Mouse (Mus musculus): Measurements from ENCODE around the gene Slc38a4. TPM values are rescaled to one million over a fixed set of nuclear protein-coding genes. Genes with fewer than 3 reads are reported as not detected.

The Slc38a4 gene
- polyA plus RNA-seq, 1 experiment, result 0.66 TPM

DNA sequence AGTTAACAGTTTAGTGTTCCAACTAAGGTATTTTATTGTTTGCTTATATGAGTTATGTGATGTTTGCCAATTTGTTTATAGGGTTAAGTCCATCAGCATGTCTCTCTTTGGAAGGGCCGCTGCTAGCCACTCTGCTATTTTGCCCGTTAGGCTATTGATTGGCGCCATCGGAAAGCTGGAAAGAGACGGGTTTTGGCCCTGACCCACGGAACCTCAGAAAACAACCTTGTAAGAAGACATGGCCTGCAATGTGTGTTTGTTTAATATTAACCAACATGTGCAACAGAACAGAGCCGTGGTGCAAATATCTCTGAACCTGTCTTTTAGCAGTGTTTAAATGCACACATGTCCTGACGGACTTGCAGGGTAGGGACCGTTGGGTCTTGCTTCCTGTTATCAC is 14.6 kb downstream of the Slc38a4 start:
- Histone ChIP-seq H3K4me1 (ENCODE audit: control insufficient read depth, insufficient read depth, low read length) (no peaks in the 10 kb centered on the region), H3K27ac (ENCODE audit: insufficient read depth, low read depth, low read length) (no peak overlapping the region), H3K4me3 (ENCODE audit: insufficient read depth, low read length) (no peak overlapping the region)
- TF ChIP-seq POLR2A (IDR thresholded peaks at IDR 0.05; ENCODE audit: borderline replicate concordance, low read depth, low read length) (no peak), CTCF (IDR thresholded peaks at IDR 0.05; ENCODE audit: low read depth, low read length) (no peak)

DNA sequence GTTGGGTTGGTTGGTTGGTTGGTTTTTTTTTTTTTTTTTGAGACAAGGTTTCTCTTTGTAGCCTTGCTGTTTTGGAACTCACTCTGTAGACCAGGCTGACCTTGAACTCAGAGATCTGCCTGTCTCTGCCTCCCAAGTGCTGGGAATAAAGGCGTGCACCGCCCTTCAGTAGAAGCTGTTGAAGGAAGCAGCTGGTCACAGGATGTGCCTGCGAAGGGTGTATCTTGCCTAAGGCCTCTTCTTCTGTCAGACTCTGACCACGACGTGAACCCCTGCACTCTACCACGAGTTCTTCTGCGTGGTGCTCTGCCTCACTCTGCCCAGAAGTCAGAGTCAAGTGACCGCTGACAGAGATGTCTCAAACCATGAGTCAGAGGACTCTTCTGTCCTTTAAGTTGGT is 18.0 kb downstream of the Slc38a4 start:
- H3K4me1 ChIP-seq (ENCODE audit: control insufficient read depth, insufficient read depth, low read length), result no peaks in the 10 kb centered on the region
- TF ChIP-seq CTCF (IDR thresholded peaks at IDR 0.05; ENCODE audit: low read depth, low read length) (no peak), POLR2A (IDR thresholded peaks at IDR 0.05; ENCODE audit: borderline replicate concordance, low read depth, low read length) (no peak)
- no peak overlapping the region for H3K4me3 ChIP-seq (ENCODE audit: insufficient read depth, low read length)
- no peak overlapping the region for H3K27ac ChIP-seq (ENCODE audit: insufficient read depth, low read depth, low read length)

DNA sequence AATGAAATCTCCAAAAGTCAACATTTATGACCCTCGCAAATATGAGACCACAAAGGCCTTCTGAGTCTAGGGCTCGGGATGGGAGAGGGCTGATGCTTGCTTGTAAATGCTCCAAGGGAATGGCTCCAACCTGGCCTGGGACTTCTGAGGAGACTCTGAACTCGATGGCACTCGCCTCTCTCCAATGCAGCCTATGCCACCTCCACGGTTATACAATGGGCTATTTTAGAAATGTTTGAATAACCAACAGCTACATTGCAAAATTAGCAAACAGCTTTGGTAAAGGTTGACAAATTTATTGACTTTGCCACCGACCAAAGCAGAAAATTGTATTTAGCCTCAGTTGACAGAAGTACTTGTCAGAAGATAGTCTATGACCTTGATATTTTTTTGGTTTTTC is 19.9 kb downstream of the Slc38a4 start:
- Histone ChIP-seq H3K4me1 (ENCODE audit: control insufficient read depth, insufficient read depth, low read length) (no peaks in the 10 kb centered on the region), H3K27ac (ENCODE audit: insufficient read depth, low read depth, low read length) (no peak overlapping the region), H3K4me3 (ENCODE audit: insufficient read depth, low read length) (no peak overlapping the region)
- TF ChIP-seq CTCF (IDR thresholded peaks at IDR 0.05; ENCODE audit: low read depth, low read length) (no peak), POLR2A (IDR thresholded peaks at IDR 0.05; ENCODE audit: borderline replicate concordance, low read depth, low read length) (no peak)

DNA sequence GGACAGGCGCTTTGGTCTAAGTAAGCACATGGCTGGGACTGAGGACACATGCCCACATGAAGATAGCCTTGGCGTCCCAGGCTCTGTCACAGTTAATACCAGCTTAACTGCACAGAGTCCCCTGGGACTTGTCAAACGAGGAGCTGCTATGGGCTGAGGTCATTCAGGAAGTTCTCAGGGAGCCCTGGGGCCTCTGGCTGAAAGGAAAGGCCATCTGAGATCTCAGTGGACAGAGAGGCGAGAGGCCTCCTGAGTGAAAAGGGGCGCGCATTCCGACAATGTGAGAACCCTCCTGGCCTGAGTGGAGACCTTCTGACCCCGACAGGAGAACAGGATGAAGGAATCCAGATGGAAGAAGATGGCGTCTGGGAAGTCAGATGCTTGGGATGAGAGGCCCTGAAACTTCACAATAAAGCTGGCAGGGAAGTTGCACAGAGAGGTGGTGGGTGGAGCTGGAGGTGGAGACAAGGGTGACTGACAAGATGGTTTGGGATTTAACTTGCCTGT is 22.2 kb downstream of the Slc38a4 start:
- Histone ChIP-seq H3K4me3 (ENCODE audit: insufficient read depth, low read length) (no peak overlapping the region), H3K4me1 (ENCODE audit: control insufficient read depth, insufficient read depth, low read length) (no peaks in the 10 kb centered on the region), H3K27ac (ENCODE audit: insufficient read depth, low read depth, low read length) (no peak overlapping the region)
- TF ChIP-seq CTCF (IDR thresholded peaks at IDR 0.05; ENCODE audit: low read depth, low read length) (no peak), POLR2A (IDR thresholded peaks at IDR 0.05; ENCODE audit: borderline replicate concordance, low read depth, low read length) (no peak)

DNA sequence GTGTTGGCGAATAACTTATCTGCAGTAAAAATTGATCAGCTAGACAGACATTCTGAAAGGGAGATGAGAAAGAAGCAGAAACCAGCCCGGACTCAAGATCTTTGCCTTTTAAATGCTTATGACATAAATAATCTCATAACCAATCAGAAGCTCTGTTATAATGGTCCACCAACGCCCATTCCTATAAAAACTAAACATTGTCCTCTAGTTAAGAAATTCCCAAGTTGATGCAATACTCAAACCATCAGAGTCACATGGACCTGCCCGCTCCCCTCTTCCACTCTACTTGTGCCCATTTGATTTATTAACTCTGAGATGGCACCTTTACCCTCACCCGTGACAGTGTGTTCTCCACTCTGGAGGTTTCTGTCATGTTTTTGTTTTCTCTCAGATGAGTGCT is 23.9 kb downstream of the Slc38a4 start:
- Histone ChIP-seq H3K27ac (ENCODE audit: insufficient read depth, low read depth, low read length) (no peak overlapping the region), H3K4me1 (ENCODE audit: control insufficient read depth, insufficient read depth, low read length) (no peaks in the 10 kb centered on the region), H3K4me3 (ENCODE audit: insufficient read depth, low read length) (no peak overlapping the region)
- TF ChIP-seq POLR2A (IDR thresholded peaks at IDR 0.05; ENCODE audit: borderline replicate concordance, low read depth, low read length) (no peak), CTCF (IDR thresholded peaks at IDR 0.05; ENCODE audit: low read depth, low read length) (no peak)

DNA sequence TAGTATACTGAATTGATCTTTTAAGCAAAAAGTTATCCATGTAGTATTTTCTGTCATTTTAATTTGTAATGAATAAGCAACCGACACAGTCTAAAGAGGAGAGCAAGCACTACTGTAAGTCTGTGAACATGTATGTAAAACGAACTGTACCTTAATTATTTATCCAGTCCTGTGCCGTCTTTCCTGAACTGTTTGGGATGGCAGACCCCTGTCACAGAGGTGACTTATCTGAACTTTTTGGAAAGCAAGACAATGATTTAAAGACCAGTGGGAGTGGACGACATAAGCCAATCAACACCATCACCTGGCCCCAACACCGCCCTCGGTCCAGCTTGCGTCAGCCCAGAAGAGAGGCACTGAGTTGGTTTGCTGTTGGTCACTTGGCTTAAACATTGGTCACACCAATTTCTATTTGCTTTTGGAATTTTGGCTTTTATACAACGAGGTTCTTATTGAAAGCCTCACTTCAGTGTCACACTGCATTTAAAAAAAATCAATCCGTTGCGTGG is 24.7 kb downstream of the Slc38a4 start:
- Histone ChIP-seq H3K27ac (ENCODE audit: insufficient read depth, low read depth, low read length) (no peak overlapping the region), H3K4me3 (ENCODE audit: insufficient read depth, low read length) (no peak overlapping the region), H3K4me1 (ENCODE audit: control insufficient read depth, insufficient read depth, low read length) (no peaks in the 10 kb centered on the region)
- TF ChIP-seq CTCF (IDR thresholded peaks at IDR 0.05; ENCODE audit: low read depth, low read length), result no peak
- no peak for TF ChIP-seq POLR2A (IDR thresholded peaks at IDR 0.05; ENCODE audit: borderline replicate concordance, low read depth, low read length)

DNA sequence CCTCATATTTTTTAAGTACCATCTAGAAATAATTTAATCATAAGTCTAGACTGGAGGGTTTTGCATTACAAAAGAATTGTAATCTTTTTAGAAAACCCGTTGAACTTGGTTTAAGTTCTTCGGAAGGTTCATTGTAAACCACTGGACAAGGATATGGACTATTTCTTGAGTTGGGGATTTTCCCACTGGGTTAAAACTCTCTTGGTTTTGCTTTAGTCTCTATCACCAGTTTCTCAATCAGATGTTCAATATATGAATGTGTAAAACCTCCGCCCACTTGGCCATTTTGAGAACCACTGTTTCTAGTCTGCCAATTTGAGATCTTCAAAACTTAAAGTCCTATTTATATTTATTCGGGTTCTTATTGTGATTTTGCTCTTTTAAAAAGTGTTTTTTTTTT is 25.6 kb downstream of the Slc38a4 start:
- Histone ChIP-seq H3K4me1 (ENCODE audit: control insufficient read depth, insufficient read depth, low read length) (no peaks in the 10 kb centered on the region), H3K27ac (ENCODE audit: insufficient read depth, low read depth, low read length) (no peak overlapping the region)

GRCm38 (mm10) chr15:97029064-97029791 is 26.5 kb downstream of the Slc38a4 start:
- TF ChIP-seq CTCF (IDR thresholded peaks at IDR 0.05; ENCODE audit: low read depth, low read length) (no peak), POLR2A (IDR thresholded peaks at IDR 0.05; ENCODE audit: borderline replicate concordance, low read depth, low read length) (no peak)
- Histone ChIP-seq H3K4me1 (ENCODE audit: control insufficient read depth, insufficient read depth, low read length) (no peaks in the 10 kb centered on the region), H3K4me3 (ENCODE audit: insufficient read depth, low read length) (no peak overlapping the region), H3K27ac (ENCODE audit: insufficient read depth, low read depth, low read length) (no peak overlapping the region)

More for the DNA sequence above, 25.6 kb downstream of the Slc38a4 start:
- TF ChIP-seq CTCF (IDR thresholded peaks at IDR 0.05; ENCODE audit: low read depth, low read length) (no peak), POLR2A (IDR thresholded peaks at IDR 0.05; ENCODE audit: borderline replicate concordance, low read depth, low read length) (no peak)
- H3K4me3 ChIP-seq (ENCODE audit: insufficient read depth, low read length), result no peak overlapping the region

DNA sequence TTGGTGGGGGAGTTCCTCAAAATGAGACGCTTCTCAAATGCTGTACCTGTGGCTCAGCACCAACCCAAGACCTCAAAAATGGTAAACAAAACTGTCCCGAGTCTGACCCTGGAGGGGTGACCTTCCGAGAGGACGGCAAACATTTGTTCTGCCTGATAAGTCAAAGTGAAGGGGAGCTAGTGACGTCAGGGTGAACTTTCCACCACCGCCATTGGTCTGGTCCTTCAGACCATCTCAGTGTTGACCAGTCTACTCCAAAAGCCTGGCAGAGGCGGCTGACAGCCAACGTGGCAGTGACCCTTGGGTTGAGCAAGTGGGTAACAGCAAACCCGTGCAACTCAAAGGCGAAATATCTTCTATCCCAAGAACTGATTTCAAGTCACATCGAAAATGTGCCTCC is 27.1 kb downstream of the Slc38a4 start:
- H3K27ac ChIP-seq (ENCODE audit: insufficient read depth, low read depth, low read length), result no peak overlapping the region
- no peaks in the 10 kb centered on the region for H3K4me1 ChIP-seq (ENCODE audit: control insufficient read depth, insufficient read depth, low read length)
- no peak for TF ChIP-seq POLR2A (IDR thresholded peaks at IDR 0.05; ENCODE audit: borderline replicate concordance, low read depth, low read length)
- TF ChIP-seq CTCF (IDR thresholded peaks at IDR 0.05; ENCODE audit: low read depth, low read length), result no peak
- H3K4me3 ChIP-seq (ENCODE audit: insufficient read depth, low read length), result no peak overlapping the region

- Histone ChIP-seq H3K27ac (ENCODE audit: insufficient read depth, low read depth, low read length) (no peak overlapping the region), H3K4me1 (ENCODE audit: control insufficient read depth, insufficient read depth, low read length) (no peaks in the 10 kb centered on the region), H3K4me3 (ENCODE audit: insufficient read depth, low read length) (no peak overlapping the region)
- no peak for TF ChIP-seq POLR2A (IDR thresholded peaks at IDR 0.05; ENCODE audit: borderline replicate concordance, low read depth, low read length)
- no peak for TF ChIP-seq CTCF (IDR thresholded peaks at IDR 0.05; ENCODE audit: low read depth, low read length)
Measured at GRCm38 (mm10) chr15:97028046-97028634, 27.6 kb downstream of the Slc38a4 start.
